Mouse (Mus musculus) neutrophil, adult 5-6 weeks (primary cell): ENCODE data around the gene F13a1. TPM values are rescaled to one million over a fixed set of nuclear protein-coding genes. Genes with fewer than 3 reads are reported as not detected.

Experiments used
- ATAC-seq: fragments of 151-379, 151-347 bp; 2 replicates; pipeline ENCODE4 v1.8.0; 2017; ENCODE audit warnings: mild to moderate bottlenecking, moderate TSS enrichment; ENCODE audit not compliant: insufficient number of reproducible peaks, poor library complexity, low FRiP score, severe bottlenecking; ENCODE audit errors: extremely low read depth
- total RNA-seq: library from RNA; stranded (forward); fragments of 200-1000 nt; gene quantifications from 2 replicates; pipeline ENCODE4 v1.2.3, GENCODE M21; 2017

F13a1 gene
- total RNA-seq = 44.3 and 45.1 TPM in 2 replicates

DNA sequence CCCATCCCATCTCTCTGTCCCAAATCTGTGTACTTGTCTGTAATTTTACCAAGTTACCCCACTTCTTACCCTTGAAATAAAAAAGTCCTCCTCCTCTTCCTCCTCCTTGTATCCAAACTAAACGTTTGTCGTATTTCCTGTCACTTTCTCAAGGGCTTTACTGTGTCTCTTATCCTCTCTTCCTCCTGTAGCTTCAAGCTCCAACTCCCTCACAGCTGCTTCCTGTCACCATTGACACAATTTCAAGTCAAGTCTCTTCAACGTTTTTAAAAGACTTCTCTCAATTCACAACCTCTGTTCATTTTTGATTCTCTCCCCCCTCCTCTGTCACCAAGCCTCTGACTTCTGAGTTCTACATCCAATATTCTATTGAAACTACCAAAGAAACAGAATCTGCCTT is at the start of gene F13a1:
Gene F13a1 (minus strand): TSS at position 119 of the 400 bp plus-strand sequence.
- ATAC-seq = no peak

DNA sequence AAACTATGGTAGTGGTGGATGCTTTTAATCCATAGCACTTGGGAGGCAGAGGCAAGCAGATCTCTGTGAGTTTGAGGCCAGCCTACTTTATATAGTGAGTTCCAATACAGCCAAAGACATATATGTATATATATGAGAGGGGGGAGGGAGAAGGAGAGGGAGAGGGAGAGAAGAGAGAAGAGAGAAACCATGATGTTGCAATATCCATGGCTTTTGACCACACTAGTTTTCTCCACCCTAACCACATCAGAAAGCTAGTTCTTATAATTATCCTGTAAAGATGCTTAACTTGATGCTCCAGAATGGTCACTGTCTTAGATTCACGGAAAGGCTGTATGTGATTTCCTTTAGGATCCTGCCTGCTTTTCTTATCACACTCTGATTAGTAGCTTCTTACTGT is 41.6 kb upstream of the F13a1 start:
- no peak for ATAC-seq

DNA sequence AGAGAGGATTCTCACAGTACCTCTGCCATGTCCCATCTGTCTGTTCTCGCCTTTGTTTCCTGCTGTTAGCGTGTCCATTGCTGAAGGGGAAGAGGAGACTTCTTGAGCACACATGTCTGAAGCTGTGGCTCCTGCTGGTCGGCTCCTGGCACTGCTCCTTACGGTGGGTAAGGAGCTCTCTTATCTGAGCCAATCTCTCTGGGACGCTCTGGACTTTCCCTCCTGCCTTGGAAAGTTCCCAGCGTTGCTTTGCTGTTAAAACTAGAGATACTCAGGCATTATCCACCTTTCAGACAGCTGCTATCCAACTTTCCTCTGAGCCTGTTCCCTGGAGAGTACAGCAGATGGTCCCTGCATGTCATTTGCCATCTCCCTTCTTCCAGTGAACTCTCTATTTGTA is 39.1 kb upstream of the F13a1 start:
- no peak for ATAC-seq

DNA sequence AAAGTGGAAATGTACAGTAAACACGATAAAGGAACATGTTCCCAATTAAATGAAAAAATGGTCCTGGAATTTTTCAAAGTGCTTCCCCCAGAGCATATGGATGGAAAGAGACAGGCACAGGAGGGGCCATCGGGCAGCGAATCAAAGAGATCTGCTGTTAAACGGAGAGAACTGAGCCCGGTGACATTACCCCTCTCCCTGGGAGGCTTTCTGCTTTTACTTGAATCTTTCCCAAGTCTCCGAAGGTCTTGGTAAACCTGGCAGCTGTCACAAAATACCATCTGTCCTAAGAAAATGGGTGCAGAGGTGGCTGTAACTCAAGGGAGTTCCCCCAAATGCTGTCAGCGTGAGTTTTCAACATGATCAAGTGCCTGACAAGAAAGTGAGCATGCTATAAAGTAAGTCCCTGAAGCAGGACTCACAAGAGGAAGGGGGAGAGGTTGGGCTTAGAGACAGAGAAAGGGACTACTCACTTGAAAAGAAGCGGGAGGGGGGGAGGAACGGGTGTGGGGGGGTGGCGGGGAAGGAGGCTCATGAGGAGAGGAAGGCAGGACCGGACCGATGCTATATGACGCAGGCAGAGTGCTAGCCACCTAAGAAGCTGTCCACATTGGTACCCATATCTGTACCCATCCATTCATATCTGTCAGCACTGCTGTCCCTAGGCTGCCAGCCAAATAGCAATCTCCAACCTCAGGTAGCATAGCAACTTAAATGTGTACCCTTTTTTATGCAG is 31.6 kb upstream of the F13a1 start:
- ATAC-seq = no peak

DNA sequence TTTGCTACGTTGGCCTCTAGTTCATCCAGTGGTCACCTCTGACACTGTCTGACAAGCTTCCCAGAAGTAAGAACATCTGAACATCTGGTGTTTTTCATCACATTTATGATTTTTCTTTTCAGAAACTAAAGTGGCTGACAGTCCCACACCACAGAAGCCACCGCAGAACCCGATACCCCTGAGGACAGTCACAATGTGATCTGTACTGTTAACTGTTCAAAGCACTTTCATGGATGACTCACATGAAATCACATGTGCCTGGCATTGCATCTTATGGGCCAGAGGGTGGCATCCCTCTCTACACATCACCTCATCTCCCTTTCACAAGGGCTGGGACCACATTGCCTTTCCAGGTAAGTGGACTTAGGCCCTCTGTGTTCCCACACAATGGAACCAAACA is 21.3 kb upstream of the F13a1 start:
- ATAC-seq = no peak

DNA sequence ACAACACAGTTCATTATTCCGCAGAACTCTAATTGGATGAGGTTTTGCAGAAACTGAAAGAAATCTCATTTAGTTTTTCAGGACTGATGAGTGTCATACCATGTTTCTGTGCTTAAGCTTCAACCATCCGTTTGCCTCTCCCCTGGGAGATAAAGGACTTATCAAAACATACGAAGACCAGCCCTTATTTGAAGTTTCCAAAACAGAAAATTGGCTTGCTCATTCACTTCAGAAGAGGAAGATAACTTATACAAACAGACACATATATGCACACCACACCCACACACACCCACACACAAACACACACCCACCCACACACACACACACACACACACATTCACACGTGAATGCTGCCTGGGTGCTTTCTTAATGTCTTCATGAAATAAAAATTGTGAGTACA is 20.8 kb upstream of the F13a1 start:
- no peak for ATAC-seq

DNA sequence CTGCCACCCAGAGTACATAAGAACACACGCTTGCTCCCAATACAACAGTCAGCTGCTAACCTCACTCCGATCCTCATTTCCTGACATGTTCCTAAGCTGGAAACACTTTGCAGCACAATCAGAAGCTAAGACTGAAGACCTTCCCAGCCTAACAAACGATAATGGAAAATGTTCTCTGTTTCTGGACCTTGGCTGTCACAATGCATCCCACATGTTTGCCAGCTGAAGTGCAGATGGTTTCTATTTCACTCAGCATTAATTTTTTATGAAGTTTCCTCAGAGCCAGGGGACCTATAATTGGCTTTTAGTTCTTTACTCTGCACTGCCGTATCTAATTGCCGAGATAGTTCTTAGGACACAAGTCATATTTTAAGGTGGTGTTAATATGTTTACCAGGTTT is 10.8 kb upstream of the F13a1 start:
- no peak for ATAC-seq

DNA sequence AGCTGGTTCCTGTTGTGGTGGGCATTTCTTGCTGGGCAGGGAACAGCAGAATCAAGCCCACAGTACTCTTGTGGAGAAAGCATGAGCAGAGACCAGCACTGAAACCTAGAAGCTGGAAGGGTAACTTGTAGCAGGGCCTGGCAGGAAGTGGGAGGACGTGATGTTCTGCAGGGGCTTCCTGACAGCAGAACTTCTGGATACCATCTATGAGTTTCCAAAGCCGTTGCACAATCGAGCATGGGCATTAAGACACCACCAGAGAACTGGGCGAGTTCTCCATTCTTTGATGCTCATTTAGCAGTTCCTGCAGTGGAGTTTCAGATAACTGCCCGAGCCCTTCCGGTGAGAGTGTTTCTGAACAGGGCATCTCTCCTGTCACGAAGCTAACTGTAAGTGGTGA is 6.6 kb upstream of the F13a1 start:
- ATAC-seq = peak; percentile 41; the same call in 1 of the 2 replicates

DNA sequence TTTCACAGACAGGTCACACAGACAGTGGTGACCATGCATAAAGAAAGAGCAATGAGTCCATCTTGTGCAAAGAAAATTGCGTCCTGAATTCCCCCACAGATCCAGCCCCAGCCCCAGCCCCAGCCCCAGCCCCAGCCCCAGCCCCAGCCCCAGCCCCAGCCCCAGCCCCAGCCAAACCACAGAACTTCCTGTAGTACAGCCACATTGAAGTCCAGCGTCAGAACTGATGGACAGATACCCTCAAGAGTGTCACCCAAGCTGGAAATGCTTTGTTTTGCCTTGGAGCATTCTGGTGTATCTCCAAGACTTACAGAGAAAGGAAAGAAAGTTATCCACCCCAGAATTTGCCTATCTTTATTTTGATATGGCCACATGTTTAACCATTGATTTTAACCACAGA is 413 bp downstream of the F13a1 start:
- ATAC-seq = no peak

DNA sequence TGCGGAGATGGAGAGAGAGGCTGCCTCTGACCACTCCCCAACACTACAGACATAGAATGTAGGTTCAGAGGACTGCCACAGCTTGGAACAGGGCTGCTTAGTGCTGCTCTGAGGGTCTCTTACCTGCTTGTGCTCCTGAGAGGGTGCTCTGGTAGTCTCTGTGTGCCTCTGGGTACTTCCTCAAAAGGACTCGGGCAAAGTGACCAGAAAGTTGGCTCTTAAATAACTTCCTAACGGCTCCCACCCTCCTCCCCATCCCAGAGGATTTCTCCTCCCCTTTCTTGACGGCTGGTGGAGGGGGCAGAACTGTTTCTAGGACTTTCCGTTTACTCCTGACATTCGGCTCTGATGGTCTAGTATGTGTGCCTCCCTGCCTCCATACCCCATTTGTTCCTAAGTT is 1.0 kb downstream of the F13a1 start:
- ATAC-seq = no peak

DNA sequence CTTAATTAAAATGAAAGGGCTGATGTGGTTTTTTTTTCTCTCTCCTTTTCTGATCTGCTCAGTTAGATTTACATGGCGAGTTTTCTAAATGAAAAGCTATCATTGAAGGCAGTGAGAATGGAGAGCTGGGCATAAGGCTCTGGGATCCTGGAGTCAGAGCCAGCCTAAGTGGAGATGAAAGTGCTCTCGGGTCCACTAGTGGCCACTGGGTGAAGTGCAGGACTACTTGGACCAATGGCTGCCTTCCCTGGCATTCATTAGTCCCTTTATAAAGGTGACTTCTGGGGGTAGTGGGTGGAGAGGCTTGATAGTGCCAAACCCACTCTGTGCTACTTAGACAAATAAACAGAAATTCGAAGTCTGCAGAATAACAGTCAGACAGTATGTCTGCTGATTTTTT is 5.0 kb downstream of the F13a1 start:
- no peak for ATAC-seq

DNA sequence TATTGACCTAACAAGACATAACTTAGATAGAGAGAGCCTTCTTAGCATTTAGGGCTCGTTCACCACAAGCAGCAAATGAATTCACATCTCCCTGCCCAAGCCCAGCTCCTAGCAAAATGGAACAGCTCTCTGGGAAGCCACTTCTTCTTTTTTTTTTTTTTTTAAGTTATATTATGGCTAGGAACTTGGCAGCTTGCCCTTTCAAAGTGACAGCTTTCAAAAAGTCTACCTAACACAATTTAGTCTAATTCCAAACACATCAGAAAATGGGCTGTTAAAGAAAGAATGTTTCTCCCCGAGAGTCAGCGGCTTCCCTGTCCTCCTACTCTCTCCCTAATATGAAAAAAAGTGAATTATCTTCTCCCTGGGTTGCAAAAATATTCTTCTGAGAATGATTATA is 15.3 kb downstream of the F13a1 start:
- ATAC-seq = no peak

DNA sequence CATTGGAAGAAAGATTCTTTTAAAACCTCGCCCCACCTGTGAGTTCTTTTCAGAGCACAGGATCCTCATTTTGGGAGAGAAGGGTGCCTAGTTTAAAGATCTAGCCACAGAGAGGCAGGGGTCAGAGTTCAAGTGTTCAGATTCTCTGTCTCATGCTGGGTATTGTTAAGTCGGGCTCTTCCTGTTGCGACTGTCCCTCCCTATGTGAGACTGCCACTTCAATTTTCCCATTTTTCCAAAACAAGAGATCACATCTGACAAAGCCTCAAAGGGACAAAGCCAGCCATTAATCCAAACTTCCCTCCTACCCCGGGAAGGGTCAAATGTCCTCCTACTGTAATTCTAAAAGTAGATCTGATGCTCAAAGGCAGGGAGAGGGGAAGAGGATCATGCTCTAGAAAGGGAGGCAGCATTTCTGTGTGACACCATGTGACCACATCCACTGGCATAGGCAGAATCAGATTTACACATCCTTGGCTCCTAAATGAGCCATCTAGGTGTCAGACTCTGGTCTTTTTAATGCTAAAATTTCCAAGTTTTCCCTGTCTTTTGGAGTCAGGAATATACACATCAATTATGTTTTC is 24.0 kb downstream of the F13a1 start:
- no peak for ATAC-seq

DNA sequence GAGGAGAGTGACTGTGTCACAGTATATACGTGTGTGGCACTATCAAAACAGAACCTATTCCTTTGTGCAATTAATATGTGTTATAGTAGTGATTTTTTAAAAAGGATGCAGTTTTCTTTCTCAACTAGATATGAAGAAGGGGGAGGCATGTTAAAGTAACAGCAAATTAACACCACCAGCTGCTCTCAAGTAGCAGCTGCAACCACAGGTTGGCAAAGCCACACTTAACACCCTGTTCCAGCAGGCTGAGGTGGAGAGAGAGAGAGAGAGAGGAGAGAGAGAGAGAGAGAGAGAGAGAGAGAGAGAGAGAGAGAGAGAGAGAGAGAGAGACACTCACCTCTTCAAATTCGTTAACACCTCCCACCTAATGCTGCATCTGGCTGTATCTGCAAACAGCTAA is 28.5 kb downstream of the F13a1 start:
- no peak for ATAC-seq

DNA sequence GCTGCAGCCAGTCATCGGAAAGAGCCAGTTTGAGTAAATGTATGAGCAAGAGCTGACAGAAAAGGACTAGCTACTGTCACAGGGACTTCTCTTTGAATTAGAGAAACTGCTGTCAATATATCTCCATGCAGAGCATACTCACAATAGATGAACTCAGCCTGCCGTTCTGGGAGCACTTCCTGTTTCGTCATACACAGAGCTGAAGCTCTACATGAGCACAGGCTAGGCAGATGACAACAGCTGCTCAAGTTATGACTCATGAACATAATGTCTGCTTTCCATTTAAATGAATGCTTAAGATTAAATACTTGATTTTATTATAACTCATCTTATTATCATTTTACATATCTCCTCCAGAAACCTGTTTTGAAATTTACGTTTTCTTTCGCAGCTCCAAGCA is 39.3 kb downstream of the F13a1 start:
- no peak for ATAC-seq

DNA sequence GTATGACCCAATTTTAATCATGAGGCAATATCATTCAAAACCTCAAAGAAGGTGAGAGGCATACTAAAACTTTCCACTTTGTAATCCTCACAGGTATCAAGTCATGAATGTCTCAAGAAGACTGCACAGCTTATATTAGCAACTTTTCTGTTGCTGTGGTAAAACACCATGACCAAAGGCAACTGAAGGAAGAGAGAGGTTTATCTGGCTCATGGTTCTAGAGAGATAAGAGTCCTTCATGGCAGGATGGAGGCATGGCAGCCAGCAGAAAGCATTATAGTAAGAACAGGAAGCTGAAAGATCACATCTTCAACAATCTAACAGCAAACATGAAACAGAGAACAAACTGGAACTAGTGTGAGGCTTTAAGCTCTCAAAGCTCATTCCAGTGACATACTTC is 43.8 kb downstream of the F13a1 start:
- ATAC-seq = no peak

DNA sequence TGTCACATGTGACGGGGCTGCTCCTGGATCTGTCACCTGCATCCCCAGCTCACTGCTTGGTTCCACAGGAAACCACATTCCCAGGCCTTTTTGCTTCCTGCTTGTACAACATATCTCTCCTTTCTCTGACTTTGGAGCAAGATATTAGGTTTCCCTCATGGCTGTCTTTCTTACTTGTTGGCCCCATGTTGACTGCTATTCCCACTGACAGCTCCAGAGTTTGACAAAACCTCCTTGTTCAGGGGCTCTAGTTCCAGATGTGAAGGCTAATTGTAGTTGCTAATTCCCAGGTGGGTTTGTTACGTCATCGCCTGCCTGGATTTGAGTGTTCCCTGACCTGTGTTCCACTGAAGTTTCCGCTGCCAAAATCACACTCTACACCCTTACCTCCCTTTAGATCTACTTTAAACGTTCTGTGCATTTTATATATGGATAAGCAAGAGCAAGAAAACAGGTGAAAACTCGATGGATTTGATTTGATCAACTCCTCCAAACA is 50.8 kb downstream of the F13a1 start:
- no peak for ATAC-seq

DNA sequence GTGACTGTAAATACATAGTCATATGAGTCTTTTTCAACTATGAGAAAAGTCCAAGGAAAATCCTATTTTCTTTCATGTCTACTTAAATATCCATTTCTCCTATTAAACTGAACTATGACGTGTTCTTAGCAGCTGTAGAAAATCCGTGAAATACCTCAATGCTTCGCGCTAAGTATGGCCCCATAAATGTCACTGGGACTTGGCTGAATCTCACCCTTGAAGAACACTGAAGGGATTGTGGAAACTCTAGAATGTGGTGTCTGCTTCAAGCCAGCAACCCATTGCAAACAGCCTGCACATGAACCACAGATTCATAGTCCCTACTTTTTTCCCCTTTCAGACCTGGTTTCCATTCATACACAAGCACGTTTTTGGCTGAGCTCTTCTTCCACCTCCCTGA is 56.5 kb downstream of the F13a1 start:
- no peak for ATAC-seq

DNA sequence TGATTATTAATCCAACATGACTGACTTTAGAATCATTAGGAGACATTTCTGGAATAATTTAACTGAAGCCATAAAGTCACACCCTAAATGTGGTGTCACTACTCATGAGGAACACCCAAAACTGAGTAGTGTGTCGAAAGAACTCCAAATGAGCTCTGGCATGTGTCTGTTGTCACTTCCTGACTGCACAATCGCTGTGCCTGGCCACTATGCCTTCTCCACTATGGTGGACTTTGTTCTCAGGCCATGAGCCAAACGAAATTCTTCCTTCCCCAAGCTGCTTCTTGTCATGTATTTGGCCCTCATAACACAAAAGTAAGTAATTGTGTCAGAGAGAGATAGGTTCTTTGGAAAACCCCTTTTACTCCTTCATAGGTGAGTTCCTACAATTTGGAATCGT is 61.7 kb downstream of the F13a1 start:
- no peak for ATAC-seq

DNA sequence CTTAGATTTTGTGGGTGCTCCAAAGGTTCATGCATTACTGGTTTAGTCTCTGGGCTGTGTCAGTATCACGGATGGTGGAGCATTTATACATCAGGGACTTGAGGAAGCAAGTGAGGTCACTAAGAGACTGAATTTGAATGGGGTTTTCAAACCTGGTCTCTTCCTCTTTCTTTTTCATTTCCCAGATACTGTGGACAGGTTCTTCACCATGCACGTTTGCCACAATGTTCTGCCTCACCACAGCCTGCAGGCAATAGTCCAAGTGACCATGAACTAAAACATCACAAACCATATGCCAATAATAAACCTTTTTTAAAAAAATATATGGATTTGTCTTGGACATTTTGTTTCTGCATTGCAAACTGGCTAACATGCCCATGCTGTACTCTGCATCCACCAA is 77.0 kb downstream of the F13a1 start:
- no peak for ATAC-seq

DNA sequence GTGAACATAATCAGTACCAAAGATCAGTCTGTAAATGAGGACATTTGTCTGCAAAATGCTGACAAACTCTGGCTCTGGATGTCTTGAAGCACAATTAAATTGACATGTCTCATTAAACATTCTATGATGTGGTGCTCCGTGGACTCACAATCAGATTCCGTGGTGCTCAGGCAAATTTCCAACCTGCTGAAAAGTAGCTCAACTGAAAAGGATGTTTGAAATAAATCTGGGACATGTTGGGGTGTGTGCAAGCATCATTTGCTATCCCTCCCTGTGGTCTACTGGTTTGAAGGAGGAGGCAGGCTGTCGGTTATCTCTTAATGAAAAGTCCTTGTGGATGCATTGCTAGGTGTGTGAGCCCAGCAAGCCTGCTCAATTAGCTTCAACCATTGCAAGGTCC is 77.8 kb downstream of the F13a1 start:
- ATAC-seq = no peak
